Mouse (Mus musculus): Measurements from ENCODE around the gene Lpp.

Gene Lpp

DNA sequence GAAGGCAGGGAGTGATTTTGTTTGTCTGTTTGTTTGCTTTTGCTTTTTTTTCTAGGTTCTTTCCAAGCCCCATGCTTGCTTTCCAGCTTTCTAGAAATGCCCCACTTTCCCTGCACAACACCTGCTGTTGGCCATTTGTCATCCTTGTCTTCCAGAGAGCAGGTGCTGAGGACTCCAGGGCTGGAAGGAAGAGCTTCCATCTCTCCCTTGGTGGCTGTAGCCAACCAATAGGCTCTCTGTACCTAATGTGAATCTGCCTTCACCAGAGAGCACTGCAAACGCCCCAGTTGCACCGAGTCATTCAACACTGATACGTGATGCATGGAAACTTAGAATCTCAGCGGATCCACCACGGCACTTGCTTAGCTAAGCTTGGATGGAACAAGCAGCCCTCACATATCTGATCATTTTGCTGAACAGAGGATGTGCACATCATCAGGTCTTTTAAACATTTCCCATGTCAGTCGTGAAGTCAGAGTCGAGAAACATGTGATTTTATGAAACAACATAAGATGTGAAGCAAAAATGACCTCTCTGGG lies 242.1 kb downstream of the Lpp start:
- DNase-seq: no peak

DNA sequence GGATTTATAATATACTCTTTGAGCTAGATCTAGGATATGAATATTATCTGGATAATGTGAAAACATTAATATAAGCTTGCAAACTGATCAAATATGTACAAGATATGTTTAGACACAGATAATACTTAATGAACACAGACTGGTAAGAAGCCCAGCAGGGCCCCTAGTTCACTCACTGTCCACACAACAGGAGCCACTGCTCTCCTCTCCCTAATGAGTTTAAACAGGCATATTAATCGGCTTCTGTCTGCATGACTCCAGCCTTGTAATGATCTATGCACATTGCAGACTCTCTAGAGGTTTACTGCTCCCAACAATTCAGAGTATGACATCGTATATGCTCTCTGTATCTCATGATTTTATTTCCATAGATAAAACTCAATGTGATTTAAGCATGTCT lies 243.6 kb downstream of the Lpp start:
- no peak for DNase-seq

DNA sequence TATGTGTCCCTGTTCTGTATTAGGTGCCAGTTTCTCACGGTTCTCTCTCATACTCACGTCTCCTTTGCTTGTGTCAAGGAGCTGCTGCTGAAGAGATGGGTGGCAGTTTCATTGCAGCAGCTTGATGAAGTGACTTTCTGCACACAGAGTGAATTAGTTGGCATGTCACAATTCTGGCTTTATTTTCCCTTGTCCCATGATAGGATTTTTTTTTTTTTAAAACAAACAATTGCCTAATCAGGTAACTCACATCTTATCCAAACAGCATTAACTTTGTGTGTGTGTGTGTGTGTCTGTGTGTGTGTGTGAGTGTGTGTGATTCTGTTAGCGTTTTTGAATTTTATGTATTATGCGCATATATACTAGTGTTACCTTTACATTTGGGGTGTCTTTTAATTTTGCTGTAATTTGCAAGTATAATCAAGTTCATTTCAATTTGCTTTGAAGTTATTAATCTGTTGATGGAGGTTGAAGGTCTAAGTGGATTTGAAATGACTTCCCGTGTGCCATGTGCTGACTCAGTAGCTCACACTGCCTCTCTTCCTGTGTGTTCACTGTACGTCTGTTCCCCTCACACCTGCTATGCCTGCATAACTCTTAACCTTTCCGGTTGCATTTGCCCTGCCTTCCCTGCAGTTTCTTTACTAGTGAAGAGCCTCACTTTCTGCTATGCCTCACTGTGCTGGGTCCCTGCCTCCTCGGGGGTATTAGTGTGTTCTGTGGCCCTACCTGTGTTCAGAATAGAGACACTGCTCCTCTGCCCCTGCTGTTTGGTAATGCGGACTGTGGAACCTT lies 247.9 kb downstream of the Lpp start:
- no peak for DNase-seq

DNA sequence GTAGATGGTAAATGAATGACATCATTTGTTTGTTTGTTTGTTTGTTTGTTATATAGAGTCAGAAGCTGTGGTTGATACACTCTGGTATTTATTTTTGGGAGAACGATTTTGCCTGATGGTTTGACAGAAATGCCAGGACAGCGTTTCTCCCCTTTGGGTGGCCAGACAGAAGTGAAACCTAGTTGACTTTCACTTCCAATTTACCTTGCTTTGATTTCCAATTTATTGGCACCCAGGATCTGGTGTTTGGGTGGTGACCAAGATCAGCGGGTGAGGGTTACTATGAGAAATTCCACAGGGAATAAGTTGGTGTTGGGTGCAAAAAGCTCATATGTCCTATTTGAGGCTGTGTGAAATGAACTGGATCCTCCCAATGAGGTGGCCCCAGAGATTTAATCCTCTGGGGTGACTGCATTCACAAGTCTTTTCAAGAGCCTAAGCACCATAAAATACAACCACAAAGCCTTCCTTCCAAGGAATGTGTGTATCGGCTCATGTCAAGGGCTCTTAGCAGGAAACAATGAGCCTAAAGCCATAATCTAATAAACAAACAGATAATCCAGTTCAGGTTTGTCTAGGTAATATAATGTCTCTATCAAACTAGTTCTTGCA lies 249.8 kb downstream of the Lpp start:
- no peak for DNase-seq

DNA sequence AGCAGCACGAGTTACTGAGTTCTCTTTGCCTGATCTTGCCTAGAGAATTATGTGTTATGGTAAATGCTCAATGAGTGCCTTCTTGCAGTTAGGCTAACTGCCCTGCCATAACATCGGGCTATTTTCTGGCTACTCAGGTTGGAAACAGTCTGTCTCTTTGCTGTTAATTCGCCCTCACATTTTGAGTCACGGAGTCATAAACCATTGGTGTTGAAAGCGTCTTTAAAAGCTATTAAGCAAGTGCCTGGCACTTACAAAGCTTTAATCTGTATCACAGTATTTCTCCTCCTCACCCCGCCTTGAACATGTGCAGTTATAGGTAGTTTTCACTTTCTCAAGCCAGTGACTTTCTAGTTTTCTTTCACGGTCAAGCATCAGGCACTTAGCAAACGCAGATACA lies 250.8 kb downstream of the Lpp start:
- DNase-seq: no peak

DNA sequence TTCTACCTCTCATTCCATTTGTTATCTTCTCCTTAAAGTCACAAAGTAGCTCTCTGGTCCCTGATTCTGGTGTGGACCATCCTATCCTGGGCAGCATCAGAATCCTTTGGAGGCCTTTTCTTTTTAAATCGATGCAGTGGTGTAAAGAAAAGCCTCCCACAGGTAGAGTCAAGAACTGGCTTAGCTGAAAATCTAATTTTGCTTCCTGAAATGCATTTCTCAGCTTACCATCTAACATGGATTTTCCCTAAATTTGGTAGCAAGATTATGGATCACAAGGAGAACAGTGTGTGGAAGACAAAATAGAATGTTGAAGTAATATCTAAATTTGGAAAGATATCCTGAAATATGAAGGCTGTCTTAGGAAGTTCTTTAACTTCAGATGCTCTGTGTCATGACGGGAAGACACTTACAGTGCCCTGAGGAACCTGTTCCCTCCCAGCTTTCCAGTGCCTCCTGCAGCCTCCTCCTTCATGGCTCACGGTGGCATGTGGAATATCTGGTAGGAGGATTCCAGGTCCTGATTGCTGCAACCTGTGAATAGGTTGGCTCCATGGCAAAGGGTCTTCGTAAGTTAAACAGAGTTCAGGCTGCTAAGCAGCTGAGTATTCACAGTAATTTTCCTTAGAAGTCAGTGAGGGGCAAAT lies 251.6 kb downstream of the Lpp start:
- DNase-seq: no peak

DNA sequence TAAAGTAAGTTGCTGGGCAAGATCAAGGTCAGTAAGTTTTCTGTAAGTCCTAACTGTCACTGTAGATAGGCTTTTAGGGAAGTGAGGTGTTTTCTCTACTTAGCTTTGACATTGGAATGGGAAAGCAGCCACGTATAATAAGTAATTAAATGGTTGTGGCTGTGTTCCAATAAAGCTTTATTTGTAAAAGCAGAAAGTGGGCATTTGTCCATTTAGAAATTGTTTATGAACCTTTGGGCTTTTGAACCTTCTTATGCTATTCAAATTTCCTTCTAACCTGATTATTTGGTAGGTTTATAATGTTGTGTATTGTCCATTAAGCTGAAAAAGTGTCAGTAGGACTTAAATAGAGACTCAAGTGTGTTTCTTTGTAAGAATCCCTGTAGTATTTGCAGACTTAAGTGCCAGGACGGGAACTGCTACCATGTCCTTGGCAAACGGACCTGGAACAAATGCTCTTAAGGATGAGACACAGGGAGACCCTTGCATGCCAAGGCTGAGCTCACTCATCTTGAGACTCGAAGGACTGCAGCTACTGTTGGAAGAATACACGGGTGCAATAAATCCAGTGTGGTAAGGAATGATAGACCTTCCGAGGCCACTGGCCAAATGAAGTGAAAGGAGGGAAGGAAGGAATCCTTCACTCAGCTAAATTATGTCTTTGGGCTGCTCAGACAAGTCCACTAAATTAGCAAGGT lies 252.7 kb downstream of the Lpp start:
- no peak for DNase-seq

DNA sequence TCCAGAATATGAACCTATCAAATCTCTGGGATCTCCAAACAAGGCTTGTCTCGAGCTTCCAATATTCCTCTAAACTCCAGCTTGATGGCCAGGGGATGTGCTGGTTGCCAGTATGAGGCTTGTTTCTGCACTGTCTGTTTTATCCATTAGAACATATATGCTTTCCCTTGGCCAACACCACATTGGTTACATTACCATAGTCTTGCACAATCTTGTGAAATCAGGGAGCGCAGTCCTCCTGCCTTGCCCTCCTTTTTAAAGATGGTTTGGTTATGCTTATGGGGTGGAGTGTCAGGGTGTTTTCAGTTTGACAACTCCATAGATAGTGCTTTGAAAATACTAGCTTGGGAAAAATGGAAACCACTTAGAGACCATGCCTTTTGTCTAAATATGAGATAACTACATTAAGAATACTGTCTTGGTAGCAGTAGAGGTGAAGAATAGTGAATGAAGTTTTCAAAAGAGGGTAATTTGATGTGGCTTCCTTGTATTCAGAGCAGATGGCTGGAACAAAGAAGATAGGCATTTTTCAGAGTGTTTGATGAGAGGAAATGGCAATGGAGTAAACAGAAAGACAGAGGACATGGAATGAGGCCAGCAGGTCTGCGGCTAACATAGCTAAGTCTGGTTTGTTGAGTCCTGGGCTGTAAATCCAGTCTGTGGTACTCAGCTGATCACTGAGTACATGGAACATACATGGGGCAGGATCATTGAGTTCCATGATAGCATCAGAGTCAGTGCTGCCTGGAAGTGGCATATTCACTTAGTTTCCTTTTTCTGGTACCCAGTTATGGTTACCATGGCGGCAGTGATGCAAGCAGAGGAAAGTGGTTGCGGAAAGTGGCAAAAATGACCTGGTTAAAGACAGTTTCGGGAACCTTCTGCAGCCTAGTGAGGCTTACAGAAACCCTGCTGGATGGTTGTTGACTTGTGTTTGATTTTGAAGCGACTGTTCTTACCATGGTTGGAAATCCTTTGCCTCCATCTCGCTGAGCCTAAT lies 258.6 kb downstream of the Lpp start:
- DNase-seq: no peak

DNA sequence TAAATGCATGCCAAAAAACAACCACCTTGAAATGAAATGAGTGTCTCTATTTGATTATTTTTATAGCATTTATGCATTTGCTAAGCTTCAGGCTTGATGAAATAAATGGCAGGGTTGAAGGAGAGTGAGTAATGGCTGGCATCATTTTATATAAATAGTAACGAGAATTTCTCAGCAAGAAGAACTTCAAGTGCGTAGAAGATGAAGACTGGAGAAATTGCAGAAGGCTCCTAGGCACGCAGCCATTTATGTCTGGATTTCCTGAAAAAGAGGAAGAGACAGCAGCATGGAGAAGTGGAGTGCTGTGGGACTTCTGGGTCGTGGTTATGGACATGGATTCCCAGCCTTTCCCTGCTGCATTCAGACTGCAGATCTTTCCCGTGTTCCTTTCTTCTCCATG lies 259.7 kb downstream of the Lpp start:
- peak; percentile 32 for DNase-seq

DNA sequence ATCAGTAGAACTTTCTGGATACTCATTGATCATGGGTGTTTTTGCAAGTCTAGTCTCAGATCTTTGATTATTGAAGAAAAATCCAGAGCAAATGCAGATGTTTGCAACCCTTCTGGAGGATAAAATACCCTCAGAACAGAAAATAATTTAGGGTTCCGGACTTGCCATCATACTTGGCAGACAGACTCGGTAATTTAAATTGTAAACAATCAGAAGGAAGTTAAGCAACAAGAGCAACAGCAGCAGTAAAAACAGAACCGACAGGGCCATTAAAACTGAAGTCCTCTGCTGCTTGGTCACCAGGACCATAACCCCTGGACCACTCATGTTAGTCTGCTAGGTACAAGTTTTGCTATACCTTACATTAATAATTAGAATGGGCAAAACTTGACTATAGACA lies 261.8 kb downstream of the Lpp start:
- DNase-seq: no peak

DNA sequence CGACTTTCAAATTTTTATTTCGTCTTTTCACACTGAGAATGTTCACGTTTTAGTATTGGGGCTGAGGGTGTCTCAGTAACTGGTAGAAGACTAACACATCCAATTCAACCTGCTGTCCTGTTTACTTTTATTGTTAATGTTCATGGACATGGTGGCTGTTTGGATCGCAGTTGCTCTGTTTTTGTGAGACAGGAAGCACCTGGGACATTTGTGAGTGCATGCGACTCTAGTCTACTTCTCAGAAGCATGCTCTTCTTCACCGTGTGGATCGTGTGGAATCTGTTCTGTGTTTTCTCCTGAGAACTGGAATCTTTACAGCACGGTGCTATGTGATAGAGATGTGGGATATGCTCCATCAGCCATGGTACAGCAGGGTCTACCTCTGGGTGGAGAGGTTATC lies 262.7 kb downstream of the Lpp start:
- DNase-seq: no peak

DNA sequence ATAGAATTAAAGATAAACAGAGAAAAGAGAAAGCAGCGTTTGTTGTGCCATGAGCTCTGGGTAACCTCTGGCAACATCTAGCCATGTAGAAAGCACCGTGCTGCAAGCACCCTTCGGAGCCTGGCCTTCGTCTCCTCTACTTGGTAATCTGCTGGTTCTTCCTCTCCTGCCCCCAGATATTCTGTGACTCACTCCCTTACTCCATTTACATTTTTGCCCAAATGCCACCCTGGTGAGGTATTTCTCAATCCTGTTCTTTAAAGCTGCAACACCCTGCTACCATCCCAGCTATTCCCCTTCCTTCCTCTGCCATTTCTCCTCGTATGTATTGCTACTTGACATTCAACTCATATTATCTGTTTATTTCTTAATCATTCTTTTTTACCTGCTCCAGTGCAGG lies 263.4 kb downstream of the Lpp start:
- peak; percentile 19 for DNase-seq

DNA sequence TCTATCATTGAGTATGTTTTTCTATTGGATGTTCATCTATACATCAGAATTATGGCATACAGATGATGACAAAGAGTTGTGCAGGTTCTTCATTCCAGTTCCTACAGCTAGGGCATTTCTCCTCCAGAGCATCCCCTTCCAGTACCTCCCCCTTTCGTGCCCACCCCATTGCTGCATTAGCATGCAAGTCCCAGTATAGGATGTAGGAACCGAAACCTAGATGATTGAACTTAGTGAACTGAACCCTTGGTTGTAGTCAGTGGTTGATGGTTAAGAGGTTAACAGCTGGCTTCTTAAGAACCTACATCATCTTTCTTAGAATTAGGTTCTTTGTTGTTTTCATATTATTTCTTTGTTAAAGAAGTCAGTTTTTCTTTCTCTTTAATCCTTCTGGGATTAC lies 265.7 kb downstream of the Lpp start:
- DNase-seq: no peak

DNA sequence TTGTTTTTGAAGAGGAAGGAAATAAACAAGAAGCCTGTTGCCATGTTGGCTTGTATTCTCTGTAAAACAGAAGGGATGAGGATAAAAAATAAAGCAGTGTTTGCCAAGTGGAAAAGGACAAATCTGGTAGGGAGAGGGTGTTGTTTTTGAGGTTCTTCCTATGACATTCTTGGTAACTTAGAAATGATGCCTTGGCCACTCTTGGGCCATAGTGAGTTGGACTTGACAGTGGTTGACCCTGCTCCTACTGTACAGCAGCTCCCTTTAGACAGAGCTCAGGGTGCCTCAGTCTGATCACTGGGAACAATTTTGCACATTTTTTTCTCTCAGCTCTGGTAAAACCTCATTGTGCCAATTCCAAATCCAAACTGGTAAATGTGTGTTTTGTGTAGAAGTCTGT lies 270.8 kb downstream of the Lpp start:
- DNase-seq: no peak

DNA sequence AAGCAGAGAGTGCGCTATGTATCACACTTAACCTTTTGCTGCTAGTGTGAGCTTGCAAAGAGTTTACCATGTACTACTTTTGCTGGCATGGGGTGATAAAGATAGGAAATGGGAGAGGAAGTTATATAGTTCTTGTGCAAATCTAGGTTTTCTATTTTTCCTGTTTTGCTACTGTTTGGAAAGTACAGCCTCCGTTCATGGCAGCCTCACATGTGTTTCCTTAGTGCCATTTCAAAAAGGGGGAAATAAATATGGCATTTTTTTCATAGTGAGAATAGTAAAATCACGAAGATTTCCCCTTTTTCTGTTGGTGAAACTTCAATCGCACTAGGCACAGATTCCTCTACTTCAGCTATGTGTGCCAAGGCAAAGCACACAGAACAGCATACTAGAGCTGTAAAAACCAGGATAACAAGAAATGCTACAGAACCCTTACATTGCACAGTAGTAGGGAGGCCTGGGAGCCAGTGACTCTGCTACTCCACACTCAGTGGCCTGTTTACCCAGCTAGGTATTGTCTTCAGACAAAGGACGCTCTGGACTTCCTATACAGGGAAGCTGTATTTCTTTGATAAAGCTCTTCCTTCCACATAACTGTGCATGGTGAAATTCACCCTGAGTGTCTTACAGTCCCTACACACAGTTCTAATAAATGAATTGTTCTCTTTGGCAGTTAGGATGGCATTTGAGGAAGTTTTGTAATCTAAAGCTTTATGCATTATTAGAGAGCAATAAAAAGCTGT lies 276.6 kb downstream of the Lpp start:
- no peak for DNase-seq

DNA sequence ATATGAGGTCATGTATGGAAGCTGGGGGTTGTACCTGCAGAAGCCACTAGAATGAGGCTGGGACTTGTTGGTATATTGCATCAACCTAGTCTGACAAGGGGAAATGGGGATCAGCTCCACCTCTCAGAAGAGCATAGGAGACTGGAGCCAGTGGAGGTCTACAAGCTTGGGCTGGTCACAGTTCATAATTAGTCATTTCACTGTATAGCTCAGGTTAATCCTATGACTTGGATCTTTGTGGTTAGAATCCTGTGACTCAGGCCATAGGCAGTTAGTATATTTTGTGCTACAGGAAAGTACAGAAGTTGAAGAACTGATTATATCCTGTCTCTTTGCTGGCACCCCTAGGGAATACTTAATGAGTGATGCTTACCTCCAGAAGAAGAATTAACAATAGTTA lies 285.6 kb downstream of the Lpp start:
- DNase-seq: no peak

DNA sequence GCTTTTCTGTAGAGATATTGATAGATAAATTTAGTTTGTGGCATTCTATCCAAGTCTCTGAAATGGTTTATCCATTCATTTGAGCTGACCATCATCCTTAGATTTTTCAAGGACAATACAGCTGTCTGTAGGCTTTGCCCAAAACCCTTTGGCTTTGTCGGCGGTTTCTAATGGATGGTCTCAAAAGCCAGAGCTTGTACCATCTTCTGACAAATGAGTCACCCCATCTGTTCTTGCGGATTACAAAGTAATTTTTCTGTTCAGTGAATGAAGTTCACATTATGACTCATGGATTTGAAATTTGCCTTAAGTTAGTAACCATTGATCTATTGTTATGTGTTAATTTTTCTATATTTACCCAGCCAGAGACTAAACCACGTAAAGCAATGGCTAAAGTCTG lies 301.8 kb downstream of the Lpp start:
- DNase-seq: no peak

DNA sequence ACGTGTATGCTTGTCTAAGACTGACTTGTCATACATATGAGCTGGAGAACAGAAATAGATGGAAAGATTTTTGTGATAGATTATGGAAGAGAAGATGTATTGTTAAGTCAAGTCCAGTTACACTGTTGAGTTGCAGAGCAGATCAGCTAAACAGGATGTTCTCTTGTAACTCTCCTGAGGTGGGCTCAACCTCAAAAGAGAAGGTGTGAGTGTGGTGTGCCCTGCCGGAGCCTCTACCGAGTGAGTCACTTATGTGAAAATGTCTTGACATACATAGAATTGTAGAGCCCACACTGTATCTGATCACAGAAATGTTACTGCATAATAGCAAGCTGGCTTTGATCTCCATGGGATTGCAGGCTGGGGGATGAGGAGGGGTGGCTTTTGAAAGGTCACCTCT lies 310.9 kb downstream of the Lpp start:
- DNase-seq: no peak

DNA sequence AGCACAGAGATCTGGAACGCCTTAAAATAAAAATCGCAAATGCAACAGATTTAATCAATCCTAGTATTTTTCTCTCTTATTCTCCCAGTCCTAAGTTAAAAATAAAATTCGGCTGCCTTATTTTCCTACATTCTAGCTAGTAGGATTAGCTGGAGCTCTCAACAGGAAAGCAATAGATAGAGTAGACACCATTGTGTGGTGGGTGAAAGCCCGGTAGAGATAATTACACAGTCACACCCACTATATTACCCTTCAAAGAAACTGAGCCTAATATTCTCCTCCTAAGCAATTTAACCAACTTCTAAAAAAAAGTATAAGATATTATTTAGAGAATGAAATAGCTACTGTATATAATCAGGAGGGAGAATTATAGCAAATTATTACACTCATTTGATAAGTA lies 330.3 kb downstream of the Lpp start:
- DNase-seq: no peak

DNA sequence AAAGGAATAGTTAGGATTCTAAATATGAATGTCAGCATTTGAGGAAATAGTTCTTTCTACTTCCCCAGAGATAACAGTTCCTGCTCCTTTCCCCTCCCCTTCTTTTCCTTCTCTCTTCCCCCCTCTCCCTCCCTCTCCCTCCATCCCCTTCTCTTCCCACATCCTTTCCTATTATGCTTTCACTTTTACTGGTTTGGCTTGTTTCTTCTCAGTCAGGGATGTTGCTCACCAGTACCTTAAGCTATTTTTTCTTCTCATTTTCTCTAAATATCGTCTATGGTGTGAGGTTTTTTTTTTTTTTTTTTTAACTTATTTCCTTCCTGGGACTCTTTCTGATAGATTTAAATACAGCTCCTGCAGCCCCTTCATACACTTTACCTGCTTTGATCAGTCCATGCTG lies 339.4 kb downstream of the Lpp start:
- DNase-seq: no peak

DNA sequence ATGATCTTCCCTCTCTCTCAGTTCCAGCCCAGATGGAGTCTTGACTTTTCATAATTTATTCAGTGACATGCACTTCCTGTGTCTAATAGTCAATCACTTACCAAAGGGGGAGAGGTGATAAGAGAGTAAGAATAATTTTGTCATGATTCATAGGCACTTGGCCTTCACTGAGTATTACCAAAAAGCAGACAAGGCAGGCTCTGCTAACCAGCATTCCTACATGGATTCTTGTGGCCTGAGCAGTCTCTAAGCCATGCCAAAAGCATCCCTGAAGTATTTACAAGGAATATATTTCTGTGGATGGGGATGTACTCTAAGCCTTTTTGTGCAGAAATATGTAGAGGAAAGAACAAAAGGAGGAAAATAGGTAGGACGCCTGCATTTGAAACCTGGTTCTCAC lies 340.0 kb downstream of the Lpp start:
- no peak for DNase-seq

DNA sequence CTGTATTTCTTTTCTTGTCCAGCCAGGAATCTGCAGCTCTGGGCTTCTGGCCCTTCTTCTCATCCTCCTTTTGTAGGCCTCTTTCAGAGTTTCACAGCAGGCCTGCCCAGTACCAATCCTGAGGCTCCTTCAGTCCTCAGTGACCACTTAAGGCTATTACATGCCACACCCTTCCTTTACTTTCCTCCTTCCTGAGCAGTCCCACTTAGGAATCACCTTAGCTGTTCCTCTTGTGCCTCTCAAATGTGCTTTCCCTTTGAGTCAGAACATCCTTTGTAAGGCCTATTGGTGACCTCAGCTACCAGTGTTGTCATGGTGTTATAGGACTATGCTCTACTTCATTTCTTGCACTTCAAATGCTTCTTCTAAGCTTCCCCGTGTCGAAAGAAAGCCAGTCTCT lies 342.4 kb downstream of the Lpp start:
- no peak for DNase-seq

Data from right cerebral cortex, adult 18-20 months (tissue).